Mouse (Mus musculus): Measurements from ENCODE around the gene Rras2.

DNA sequence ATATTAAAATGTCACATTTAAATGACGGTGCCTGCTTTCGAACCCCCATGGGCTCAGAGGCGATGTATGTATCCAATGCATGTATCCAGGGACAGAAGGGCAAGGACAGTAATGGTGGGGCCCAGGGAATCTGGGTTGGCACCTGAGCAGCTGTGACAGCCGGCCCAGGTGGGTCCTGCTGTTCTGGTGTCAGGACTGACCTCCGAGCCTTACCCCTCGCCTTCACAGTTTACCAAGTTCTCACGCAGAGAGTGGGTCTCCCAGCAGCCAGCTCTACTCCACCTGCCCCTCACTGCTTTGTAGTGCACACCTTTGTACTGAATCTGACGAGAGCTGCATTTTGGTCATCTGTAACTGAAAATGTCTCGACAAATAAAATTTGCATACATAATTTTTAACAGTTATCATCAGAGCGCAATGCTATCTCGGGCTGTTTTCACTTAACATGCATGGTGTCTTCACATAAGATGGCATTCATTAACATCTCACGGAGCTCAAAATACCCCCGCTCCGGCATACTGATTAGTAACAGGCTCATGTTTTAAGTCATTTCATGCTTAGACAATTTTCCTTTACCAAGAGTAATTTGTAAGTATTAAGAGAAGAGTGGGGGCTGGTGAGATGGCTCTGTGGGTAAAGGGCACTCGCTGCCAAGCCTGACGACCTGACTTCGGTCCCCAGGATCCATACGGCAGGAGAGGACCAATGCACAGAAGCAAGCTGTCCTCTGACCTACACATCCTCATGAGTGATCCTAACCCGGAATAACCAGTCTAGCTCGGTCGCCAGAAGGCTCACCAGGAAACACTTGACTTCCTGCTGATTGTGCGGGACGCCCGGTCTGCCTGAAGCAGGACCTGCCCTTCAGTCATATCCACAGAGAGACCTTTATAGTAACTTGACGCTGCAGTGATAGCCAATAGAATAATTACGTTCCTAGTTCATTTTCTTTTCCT is 74.3 kb downstream of the Rras2 start:
- TF ChIP-seq POLR2A (IDR thresholded peaks at IDR 0.05; ENCODE audit: low read depth, low read length) (no peak), CTCF (IDR thresholded peaks at IDR 0.05; ENCODE audit: borderline replicate concordance, insufficient read depth, low read length) (no peak)

Data from embryonic fibroblast, embryonic 13.5 days (primary cell).